Mouse (Mus musculus) liver, embryonic 14.5 days (tissue): Measurements from ENCODE around the gene Cabs1. TPM values are rescaled to one million over a fixed set of nuclear protein-coding genes. Genes with fewer than 3 reads are reported as not detected.

Source experiments
- ATAC-seq: fragments of 200-750 bp; cut with Nextera tagmentation; 2 replicates; pipeline ENCODE4 v1.8.0; 2017; ENCODE audit warnings: moderate number of reproducible peaks, mild to moderate bottlenecking, moderate library complexity; ENCODE audit not compliant: insufficient read depth
- DNase-seq, 3 experiments: peaks; one replicate each; pipeline ENCODE4 v3.0.0-alpha.2; 2012 to 2013; ENCODE audit warnings: low read depth in 3 of 3, low spot score in 3 of 3
- H3K27ac ChIP-seq: fragments of 300-500 bp; sonication (generic); 2 replicates; pipeline ENCODE4 v1.5.1; 2014; ENCODE audit warnings: moderate library complexity, mild to moderate bottlenecking, control low read depth, inconsistent platforms
- H3K27me3 ChIP-seq: fragments of 300-500 bp; sonication (generic); 2 replicates; pipeline ENCODE4 v1.6.1; 2014; ENCODE audit warnings: mild to moderate bottlenecking, low read length, moderate library complexity; ENCODE audit not compliant: control insufficient read depth, insufficient read depth
- H3K36me3 ChIP-seq: fragments of 300-500 bp; sonication (generic); replicated peaks from 2 replicates; pipeline ENCODE4 v1.6.1; 2014; ENCODE audit warnings: low read depth; ENCODE audit not compliant: control insufficient read depth, insufficient read depth
- H3K4me1 ChIP-seq, 2 experiments: fragments of 200-500 bp in 1 of 2; fragments of 300-500 bp in 1 of 2; sonication (generic) in 1 of 2; replicated peaks; 2 replicates each; pipeline ENCODE4 v1.6.1; 2012 to 2014; ENCODE audit warnings: antibody characterized with exemption in 1 of 2, inconsistent platforms in 1 of 2, low read length in 1 of 2; ENCODE audit not compliant: control insufficient read depth in 2 of 2, insufficient read depth in 2 of 2
- H3K4me2 ChIP-seq: fragments of 300-500 bp; sonication (generic); 2 replicates; pipeline ENCODE4 v1.6.1; 2014; ENCODE audit warnings: low read depth, mild to moderate bottlenecking, control low read depth, moderate library complexity
- H3K4me3 ChIP-seq, 2 experiments: fragments of 200-500 bp in 1 of 2; fragments of 300-500 bp in 1 of 2; sonication (generic) in 1 of 2; 2 replicates each; pipeline ENCODE4 v1.5.1; 2012 to 2014; ENCODE audit warnings: low read depth in 2 of 2, low read length in 2 of 2, mild to moderate bottlenecking in 2 of 2, control low read depth in 1 of 2, inconsistent platforms in 1 of 2, moderate library complexity in 1 of 2; ENCODE audit not compliant: insufficient read depth in 1 of 2
- H3K9ac ChIP-seq: fragments of 300-500 bp; sonication (generic); replicated peaks from 2 replicates; pipeline ENCODE4 v1.6.1; 2014; ENCODE audit warnings: mild to moderate bottlenecking, control low read depth, moderate library complexity
- H3K9me3 ChIP-seq: fragments of 300-500 bp; sonication (generic); 2 replicates; pipeline ENCODE4 v1.6.1; 2016; ENCODE audit warnings: low read length, mixed read lengths; ENCODE audit not compliant: control insufficient read depth
- CTCF ChIP-seq: IDR thresholded peaks from 2 replicates; pipeline ENCODE4 v1.5.1; 2016; ENCODE audit warnings: antibody characterized with exemption, low read depth, control low read depth
- EP300 ChIP-seq: IDR thresholded peaks from 2 replicates; pipeline ENCODE4 v1.6.1; 2016; ENCODE audit warnings: antibody characterized with exemption, low read depth
- WGBS: fragments of 180-500 bp; shearing (Covaris S2); extraction: QIAGEN DNeasy Blood & Tissue Kit; methylation state at CpG from one replicate; pipeline ENCODE4 v1.1.7; 2014; ENCODE audit not compliant: insufficient replicate concordance; 5-methylcytosine and 5-hydroxymethylcytosine counted together
- polyA plus RNA-seq, 2 experiments: library from polyadenylated mRNA; depleted of rRNA in 1 of 2; stranded (reverse) in 1 of 2; unstranded in 1 of 2; fragments of >200 nt; fragmentation: Nextera tagmentation in 1 of 2; extraction: Ambion mirVana in 1 of 2; gene quantifications; 2 replicates each; pipeline versions ENCODE4 v1.2.1 to v1.2.3; 2012 to 2014

Cabs1 gene
- not detected in 2 replicates for polyA plus RNA-seq (2012; rRNA removed)
- polyA plus RNA-seq (2014; fragmentation: Nextera tagmentation; extraction: Ambion mirVana) = not detected in 2 replicates

DNA sequence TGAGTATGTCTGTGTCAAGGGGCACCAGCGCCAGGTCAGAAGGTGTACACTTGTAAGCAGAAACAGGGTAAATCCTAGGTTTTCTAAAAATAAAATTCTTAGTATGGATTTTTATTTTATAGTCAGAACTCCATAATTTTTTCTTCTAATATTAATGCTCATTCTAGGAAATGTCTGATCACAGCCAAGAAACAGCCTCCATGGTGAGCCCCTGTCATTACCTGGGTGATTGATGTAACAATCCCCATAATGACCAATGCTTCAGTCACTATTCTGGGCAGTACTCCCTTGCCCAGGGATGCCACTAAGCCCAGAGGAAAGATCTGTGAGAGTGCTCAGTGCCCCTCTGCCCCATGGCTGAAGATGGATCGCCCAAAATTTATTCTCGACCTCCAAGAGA, at the start of gene Cabs1:
Cabs1 (plus strand) TSS at position 301 of the 400 bp plus-strand sequence.
- TF ChIP-seq CTCF (no peak), EP300 (no peak)
- ATAC-seq (no peak), DNase-seq (no peak)
- Histone ChIP-seq H3K9ac (no peak within 1 kb of the TSS), H3K4me3 (no peak within 1 kb of the TSS), H3K4me2 (no peak within 1 kb of the TSS), H3K9me3 (no peaks in the 10 kb centered on the region), H3K27ac (no peak within 1 kb of the TSS), H3K27me3 (no peaks in the 10 kb centered on the region), H3K4me1 (no peaks in the 10 kb centered on the region), H3K36me3 (no peaks in the 10 kb centered on the region)
- 54% methylated on average over 3 of the region's 3 CpGs for WGBS

DNA sequence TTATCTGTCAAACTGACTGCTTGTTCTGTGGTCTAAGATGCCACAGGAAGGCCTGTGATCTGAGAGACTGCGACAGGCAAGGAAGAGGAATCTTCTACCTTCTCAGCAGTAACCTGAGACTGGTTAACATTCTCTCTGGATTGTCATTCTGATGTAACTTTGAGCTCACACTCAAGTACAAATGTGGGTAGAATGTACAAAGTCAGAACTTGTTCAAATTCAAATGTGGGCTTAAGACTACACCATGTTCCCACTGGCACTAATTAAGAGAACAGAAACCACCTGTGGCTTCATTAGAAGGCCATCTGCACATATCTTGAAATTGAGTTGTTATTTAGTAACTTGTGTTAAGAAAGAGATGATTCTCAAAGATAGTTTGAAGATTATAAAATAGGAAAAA, 47.6 kb upstream of the Cabs1 start:
- no peak for TF ChIP-seq EP300
- Histone ChIP-seq H3K27ac (no peak overlapping the region), H3K9ac (no peak overlapping the region), H3K4me3 (no peak overlapping the region), H3K27me3 (no peaks in the 10 kb centered on the region), H3K9me3 (no peaks in the 10 kb centered on the region), H3K4me2 (no peak overlapping the region), H3K36me3 (no peaks in the 10 kb centered on the region), H3K4me1 (no peaks in the 10 kb centered on the region)
- ATAC-seq (no peak), DNase-seq (no peak)
- WGBS = 20% methylated on average over 1 of the region's 1 CpGs

DNA sequence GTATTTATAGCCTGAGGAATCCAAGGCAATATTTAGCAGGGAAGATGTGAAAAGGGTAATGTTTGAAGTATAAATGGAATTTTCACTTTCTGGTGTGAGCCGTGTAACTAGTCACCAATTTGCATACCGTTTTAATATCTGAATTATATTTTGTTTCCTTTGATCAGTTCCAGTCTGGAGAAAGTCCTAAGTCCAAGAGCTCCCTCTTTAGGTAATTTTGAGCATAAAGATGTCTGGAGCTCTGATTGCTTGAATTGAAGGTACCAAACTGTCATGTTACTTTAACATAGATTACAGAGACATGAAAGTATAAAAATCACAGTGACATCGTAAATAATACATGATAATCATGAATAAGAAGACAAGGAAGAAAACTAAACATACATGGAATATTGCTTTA, 38.5 kb upstream of the Cabs1 start:
- TF ChIP-seq EP300 (no peak), CTCF (no peak)
- WGBS = 29% methylated on average over 3 of the region's 3 CpGs
- DNase-seq = no peak
- Histone ChIP-seq H3K4me2 (no peak overlapping the region), H3K9me3 (no peaks in the 10 kb centered on the region), H3K36me3 (no peaks in the 10 kb centered on the region), H3K27me3 (no peaks in the 10 kb centered on the region), H3K4me1 (no peaks in the 10 kb centered on the region), H3K4me3 (no peak overlapping the region), H3K27ac (no peak overlapping the region), H3K9ac (no peak overlapping the region)
- no peak for ATAC-seq

DNA sequence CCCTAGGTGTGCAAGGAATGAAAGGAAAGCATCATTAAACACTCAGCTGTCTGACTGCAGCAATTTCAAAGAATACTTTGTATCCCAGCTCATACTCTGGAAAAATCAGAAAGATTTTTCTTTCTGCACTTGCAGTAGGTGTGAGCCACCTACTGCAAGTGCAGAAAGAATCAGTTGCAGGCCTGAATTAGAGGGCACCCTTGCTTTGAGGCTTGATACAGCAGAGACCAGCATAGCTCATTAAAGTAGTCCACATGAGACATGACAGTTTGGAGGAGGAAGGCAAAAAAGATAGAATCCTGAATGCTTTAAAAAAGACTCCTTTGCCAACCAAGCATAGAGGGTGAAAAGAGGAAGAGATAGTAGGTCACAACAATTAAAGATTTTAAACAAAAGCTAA, 36.7 kb upstream of the Cabs1 start:
- Histone ChIP-seq H3K4me3 (no peak overlapping the region), H3K27me3 (no peaks in the 10 kb centered on the region), H3K36me3 (no peaks in the 10 kb centered on the region), H3K9ac (no peak overlapping the region), H3K9me3 (no peaks in the 10 kb centered on the region), H3K27ac (no peak overlapping the region), H3K4me1 (no peaks in the 10 kb centered on the region), H3K4me2 (no peak overlapping the region)
- DNase-seq (no peak), ATAC-seq (no peak)
- TF ChIP-seq CTCF (no peak), EP300 (no peak)

DNA sequence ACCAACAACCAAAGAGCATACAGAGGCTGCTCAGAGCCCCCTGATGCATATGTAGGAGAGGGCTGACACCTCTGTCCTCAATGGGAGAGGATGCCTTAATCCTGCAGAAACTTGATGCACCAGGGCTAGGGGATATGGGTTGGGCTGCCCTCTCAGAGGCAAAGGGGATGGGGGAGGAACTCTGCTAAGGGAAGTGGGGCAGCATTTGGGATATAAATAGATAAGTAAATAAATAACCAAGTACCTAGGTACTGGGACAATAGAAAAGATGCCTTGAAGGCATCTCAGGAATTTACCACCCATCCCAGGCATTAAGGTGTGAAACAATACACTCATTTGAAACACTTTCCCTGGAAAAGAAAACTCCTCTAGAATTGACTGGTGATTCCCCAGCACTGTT, 27.4 kb upstream of the Cabs1 start:
- Histone ChIP-seq H3K27me3 (no peaks in the 10 kb centered on the region), H3K4me1 (no peaks in the 10 kb centered on the region), H3K27ac (no peak overlapping the region), H3K9ac (no peak overlapping the region), H3K4me2 (no peak overlapping the region), H3K4me3 (no peak overlapping the region), H3K9me3 (no peaks in the 10 kb centered on the region), H3K36me3 (no peaks in the 10 kb centered on the region)
- no peak for TF ChIP-seq CTCF
- TF ChIP-seq EP300 = no peak
- ATAC-seq = no peak
- DNase-seq = no peak

DNA sequence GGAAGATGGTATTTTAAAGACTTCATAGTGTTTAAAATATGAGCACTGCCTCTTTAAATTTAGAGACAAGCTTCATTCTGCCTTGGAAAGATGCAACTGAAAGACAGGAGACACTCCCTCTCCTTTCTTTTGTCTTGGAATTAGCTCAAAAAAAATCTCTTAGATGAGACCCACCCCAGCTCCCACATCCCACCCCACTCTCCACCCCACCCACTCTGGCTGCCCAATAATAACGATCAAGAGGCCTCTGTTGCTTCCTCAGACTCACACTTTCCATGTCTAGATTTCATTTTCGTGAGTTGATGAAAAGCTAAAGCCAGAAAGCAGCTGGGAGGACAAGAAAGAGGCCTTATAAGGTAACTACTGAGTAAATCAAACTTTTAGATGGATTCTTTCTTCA, 10.0 kb upstream of the Cabs1 start, which contains the start of the genes 2310003L06Rik and Gm28434:
2310003L06Rik (plus strand) TSS at position 259 of the 400 bp plus-strand sequence.
Gm28434 (plus strand) TSS at position 317 of the 400 bp plus-strand sequence.
- Histone ChIP-seq H3K9ac (no peak within 1 kb of the TSS), H3K27me3 (no peaks in the 10 kb centered on the region), H3K4me3 (no peak within 1 kb of the TSS), H3K9me3 (no peaks in the 10 kb centered on the region), H3K36me3 (no peaks in the 10 kb centered on the region), H3K27ac (no peak within 1 kb of the TSS), H3K4me1 (no peaks in the 10 kb centered on the region), H3K4me2 (no peak within 1 kb of the TSS)
- TF ChIP-seq EP300 (no peak), CTCF (no peak)
- ATAC-seq (no peak), DNase-seq (no peak)
- 26% methylated on average over 2 of the region's 2 CpGs for WGBS
